Mouse (Mus musculus): ENCODE measurements at regions not wholly inside any gene's neighbourhood (a gene's known extent, or its start where the extent isn't known, plus 50 kb on each side); places are given as distances from the start of the nearest gene placed in this dataset.

GRCm38 (mm10) chr14:67181586-67181985 is 1172.6 kb upstream of the Gulo start:
- no peak for DNase-seq

- no peak for DNase-seq
These were observed 1170.5 kb upstream of the Gulo start for GRCm38 (mm10) chr14:67179549-67179948.

GRCm38 (mm10) chr14:67178329-67179039 is 1169.5 kb upstream of the Gulo start:
- no peak for DNase-seq

- DNase-seq = no peak
These were observed 1167.7 kb upstream of the Gulo start for GRCm38 (mm10) chr14:67176672-67177071.

- no peak for DNase-seq
These were observed 1167.1 kb upstream of the Gulo start for GRCm38 (mm10) chr14:67176100-67176499.

GRCm38 (mm10) chr14:67174929-67175328 is 1165.9 kb upstream of the Gulo start:
- no peak for DNase-seq

- DNase-seq = no peak
These were observed 1161.8 kb upstream of the Gulo start for GRCm38 (mm10) chr14:67170801-67171200.

GRCm38 (mm10) chr14:67170248-67170647 is 1161.2 kb upstream of the Gulo start:
- no peak for DNase-seq

GRCm38 (mm10) chr14:67169201-67169600 is 1160.2 kb upstream of the Gulo start:
- DNase-seq = no peak

GRCm38 (mm10) chr14:67159996-67160395 is 1151.0 kb upstream of the Gulo start:
- no peak for DNase-seq

GRCm38 (mm10) chr14:67158867-67159266 is 1149.9 kb upstream of the Gulo start:
- no peak for DNase-seq

- DNase-seq = no peak
These were observed 1147.4 kb upstream of the Gulo start for GRCm38 (mm10) chr14:67156366-67156765.

- DNase-seq = no peak
These were observed 1144.6 kb upstream of the Gulo start for GRCm38 (mm10) chr14:67153621-67154020.

GRCm38 (mm10) chr14:67149961-67150471 is 1141.0 kb upstream of the Gulo start:
- DNase-seq = peak; percentile 17

GRCm38 (mm10) chr14:67149091-67149490 is 1140.1 kb upstream of the Gulo start:
- DNase-seq = no peak

- no peak for DNase-seq
These were observed 1137.6 kb upstream of the Gulo start for GRCm38 (mm10) chr14:67146602-67147001.

- DNase-seq = no peak
These were observed 1136.0 kb upstream of the Gulo start for GRCm38 (mm10) chr14:67145046-67145445.

GRCm38 (mm10) chr14:67144461-67144985 is 1135.5 kb upstream of the Gulo start:
- no peak for DNase-seq

GRCm38 (mm10) chr14:67143826-67144225 is 1134.8 kb upstream of the Gulo start:
- DNase-seq = no peak

- DNase-seq = no peak
These were observed 1133.7 kb upstream of the Gulo start for GRCm38 (mm10) chr14:67142556-67143250.

- DNase-seq = peak; percentile 3
These were observed 1132.8 kb upstream of the Gulo start for GRCm38 (mm10) chr14:67141581-67142441.

- no peak for DNase-seq
These were observed 1132.1 kb upstream of the Gulo start for GRCm38 (mm10) chr14:67141151-67141550.

GRCm38 (mm10) chr14:67139674-67140073 is 1130.7 kb upstream of the Gulo start:
- DNase-seq = no peak
